Mouse (Mus musculus): Measurements from ENCODE around the gene Tmem191c. TPM values are rescaled to one million over a fixed set of nuclear protein-coding genes. Genes with fewer than 3 reads are reported as not detected.
A peak's percentile ranks its signal among the peaks of the same experiment; 100 is the strongest.

Gene Tmem191c
- polyA plus RNA-seq, 1 experiment from 2014 or later = 7.7 TPM

DNA sequence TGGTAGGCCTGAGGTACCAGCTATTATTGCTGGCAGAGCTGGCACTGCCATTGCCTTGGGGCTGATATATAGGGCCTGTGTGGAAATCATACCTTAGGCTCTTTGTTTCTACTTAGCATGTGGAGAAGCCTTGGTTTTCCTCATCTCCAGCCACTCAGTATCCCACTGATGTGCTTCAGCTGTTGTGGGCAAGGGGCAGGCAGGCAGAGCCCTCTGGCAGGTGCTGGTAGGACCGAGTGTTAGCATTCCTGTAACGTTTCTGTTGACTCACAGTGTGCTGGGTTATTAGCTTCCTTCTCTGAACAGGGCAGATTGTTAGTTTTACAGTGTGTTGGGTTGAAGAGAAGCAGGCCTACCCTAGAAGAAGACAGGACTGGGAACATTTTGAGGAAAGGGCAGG, 20.6 kb upstream of the Tmem191c start:
- H3K9me3 ChIP-seq (ENCODE audit: control insufficient read depth, low read length) = no peaks in the 10 kb centered on the region
- H3K4me2 ChIP-seq = no peak overlapping the region
- H3K27ac ChIP-seq (ENCODE audit: low read depth, low read length) = no peak overlapping the region
- no peak overlapping the region for H3K9ac ChIP-seq (ENCODE audit: low read depth, low read length)
- peaks cover 27% of the 10 kb centered on the region for H3K36me3 ChIP-seq (ENCODE audit: control insufficient read depth, insufficient read depth, low read length)
- no peaks in the 10 kb centered on the region for H3K27me3 ChIP-seq (replicated peaks; ENCODE audit: control insufficient read depth, insufficient read depth, low read length)
- no peak overlapping the region for H3K4me3 ChIP-seq (ENCODE audit: low read depth, low read length)
- peaks cover 38% of the 10 kb centered on the region for H3K4me1 ChIP-seq (replicated peaks; ENCODE audit: control insufficient read depth, insufficient read depth, low read length)
- DNase-seq (ENCODE audit: low spot score) (no peak), ATAC-seq (replicated peaks; ENCODE audit: low FRiP score) (no peak)
- 69% methylated on average over 2 of the region's 2 CpGs for WGBS

DNA sequence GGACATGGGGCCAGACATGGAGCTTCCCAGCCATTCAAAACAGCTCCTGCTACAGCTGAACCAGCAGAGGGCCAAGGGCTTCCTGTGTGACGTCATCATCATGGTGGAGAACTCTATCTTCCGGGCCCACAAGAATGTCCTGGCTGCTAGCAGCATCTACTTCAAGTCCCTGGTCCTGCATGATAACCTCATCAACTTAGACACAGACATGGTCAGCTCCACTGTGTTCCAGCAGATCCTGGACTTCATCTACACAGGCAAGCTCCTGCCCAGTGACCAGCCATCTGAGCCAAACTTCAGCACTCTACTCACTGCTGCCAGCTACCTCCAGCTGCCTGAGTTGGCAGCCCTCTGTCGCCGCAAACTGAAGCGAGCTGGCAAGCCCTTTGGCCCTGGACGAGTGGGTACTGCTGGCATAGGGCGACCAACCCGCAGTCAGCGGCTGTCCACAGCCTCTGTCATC, 18.5 kb upstream of the Tmem191c start:
- Histone ChIP-seq H3K4me2 (no peak overlapping the region), H3K9me3 (ENCODE audit: control insufficient read depth, low read length) (no peaks in the 10 kb centered on the region), H3K36me3 (ENCODE audit: control insufficient read depth, insufficient read depth, low read length) (peaks cover 27% of the 10 kb centered on the region), H3K9ac (ENCODE audit: low read depth, low read length) (no peak overlapping the region), H3K27me3 (replicated peaks; ENCODE audit: control insufficient read depth, insufficient read depth, low read length) (no peaks in the 10 kb centered on the region), H3K4me3 (ENCODE audit: low read depth, low read length) (no peak overlapping the region), H3K27ac (ENCODE audit: low read depth, low read length) (no peak overlapping the region), H3K4me1 (replicated peaks; ENCODE audit: control insufficient read depth, insufficient read depth, low read length) (peaks cover 22% of the 10 kb centered on the region)
- WGBS = 83% methylated on average over 9 of the region's 9 CpGs
- DNase-seq (ENCODE audit: low spot score) (no peak), ATAC-seq (replicated peaks; ENCODE audit: low FRiP score) (no peak)

DNA sequence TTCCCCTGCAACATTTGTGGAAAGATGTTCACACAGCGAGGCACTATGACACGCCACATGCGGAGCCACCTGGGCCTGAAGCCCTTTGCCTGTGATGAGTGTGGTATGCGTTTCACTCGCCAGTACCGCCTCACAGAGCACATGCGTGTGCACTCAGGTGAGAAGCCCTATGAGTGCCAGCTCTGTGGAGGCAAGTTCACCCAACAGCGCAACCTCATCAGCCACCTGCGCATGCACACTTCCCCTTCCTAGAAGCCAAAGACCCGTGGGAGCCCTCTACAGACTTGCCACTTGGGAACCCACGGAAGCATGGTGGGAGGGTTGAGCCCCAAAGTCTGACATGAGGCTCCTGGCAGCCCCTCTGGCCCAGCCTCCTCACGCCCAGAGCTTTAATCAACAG, 17.0 kb upstream of the Tmem191c start:
- Histone ChIP-seq H3K27ac (ENCODE audit: low read depth, low read length) (no peak overlapping the region), H3K4me1 (replicated peaks; ENCODE audit: control insufficient read depth, insufficient read depth, low read length) (peaks cover 7% of the 10 kb centered on the region), H3K36me3 (ENCODE audit: control insufficient read depth, insufficient read depth, low read length) (peaks cover 27% of the 10 kb centered on the region), H3K4me2 (no peak overlapping the region), H3K9ac (ENCODE audit: low read depth, low read length) (no peak overlapping the region), H3K4me3 (ENCODE audit: low read depth, low read length) (no peak overlapping the region), H3K27me3 (replicated peaks; ENCODE audit: control insufficient read depth, insufficient read depth, low read length) (no peaks in the 10 kb centered on the region), H3K9me3 (ENCODE audit: control insufficient read depth, low read length) (no peaks in the 10 kb centered on the region)
- DNase-seq (ENCODE audit: low spot score) (no peak), ATAC-seq (replicated peaks; ENCODE audit: low FRiP score) (no peak)
- WGBS = 94% methylated on average over 12 of the region's 12 CpGs

DNA sequence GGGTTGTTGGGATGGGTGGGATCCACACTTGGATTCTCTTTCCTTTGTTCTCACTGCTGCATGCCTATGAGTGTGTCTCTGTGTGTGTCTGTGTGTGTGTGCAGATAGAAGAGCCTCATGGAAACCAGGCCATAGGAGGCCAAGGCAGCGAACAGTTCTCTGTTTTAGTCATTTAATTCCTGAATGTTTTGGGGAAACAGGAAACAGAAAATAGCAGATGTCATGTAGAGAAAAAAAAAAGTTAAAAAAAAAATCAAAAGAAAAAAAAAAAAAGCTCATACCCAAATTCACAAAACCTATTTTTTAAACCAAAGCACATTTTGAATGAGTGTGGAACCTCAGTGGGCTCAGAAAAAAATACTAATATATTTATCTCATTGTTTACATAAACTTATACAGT, 14.5 kb upstream of the Tmem191c start:
- Histone ChIP-seq H3K4me2 (no peak overlapping the region), H3K9me3 (ENCODE audit: control insufficient read depth, low read length) (no peaks in the 10 kb centered on the region), H3K9ac (ENCODE audit: low read depth, low read length) (no peak overlapping the region), H3K4me1 (replicated peaks; ENCODE audit: control insufficient read depth, insufficient read depth, low read length) (0 out of 2 replicates have a peak, but pooled peaks cover 3% of the 10 kb centered on the region), H3K27ac (ENCODE audit: low read depth, low read length) (no peak overlapping the region), H3K27me3 (replicated peaks; ENCODE audit: control insufficient read depth, insufficient read depth, low read length) (no peaks in the 10 kb centered on the region), H3K4me3 (ENCODE audit: low read depth, low read length) (no peak overlapping the region), H3K36me3 (ENCODE audit: control insufficient read depth, insufficient read depth, low read length) (peaks cover 27% of the 10 kb centered on the region)
- ATAC-seq (replicated peaks; ENCODE audit: low FRiP score) (no peak), DNase-seq (ENCODE audit: low spot score) (no peak)
- 89% methylated on average over 1 of the region's 1 CpGs for WGBS

DNA sequence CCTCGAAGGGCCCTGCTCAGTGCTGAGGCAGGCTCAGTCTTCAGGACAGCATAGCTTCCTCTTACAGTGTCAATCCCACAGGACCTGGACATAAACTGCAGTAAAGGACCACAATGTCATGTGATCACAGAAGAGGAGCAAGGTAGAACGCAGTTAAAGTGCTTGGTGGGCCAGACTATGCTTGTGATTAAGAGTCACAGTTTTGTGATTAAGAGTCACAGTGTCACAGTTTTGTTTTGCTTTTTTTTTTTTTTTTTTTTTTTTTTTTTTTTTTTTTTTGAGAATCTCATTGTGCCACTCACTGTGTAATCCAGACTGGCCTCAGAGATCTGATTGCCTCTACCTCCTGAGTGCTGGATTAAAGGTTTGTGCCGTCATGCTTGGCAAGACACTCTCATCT, 9.8 kb upstream of the Tmem191c start:
- no peak for ATAC-seq (replicated peaks; ENCODE audit: low FRiP score)
- H3K36me3 ChIP-seq (ENCODE audit: control insufficient read depth, insufficient read depth, low read length) = no peaks in the 10 kb centered on the region
- peaks cover 10% of the 10 kb centered on the region; the same call in 1 of the 2 replicates for H3K4me1 ChIP-seq (replicated peaks; ENCODE audit: control insufficient read depth, insufficient read depth, low read length)
- H3K27ac ChIP-seq (ENCODE audit: low read depth, low read length) = no peak overlapping the region
- DNase-seq (ENCODE audit: low spot score) = no peak
- no peak overlapping the region for H3K4me2 ChIP-seq
- H3K4me3 ChIP-seq (ENCODE audit: low read depth, low read length) = no peak overlapping the region
- no peaks in the 10 kb centered on the region; the same call in 1 of the 2 replicates for H3K9me3 ChIP-seq (ENCODE audit: control insufficient read depth, low read length)
- 81% methylated on average over 3 of the region's 3 CpGs for WGBS
- H3K9ac ChIP-seq (ENCODE audit: low read depth, low read length) = no peak overlapping the region
- H3K27me3 ChIP-seq (replicated peaks; ENCODE audit: control insufficient read depth, insufficient read depth, low read length) = no peaks in the 10 kb centered on the region

DNA sequence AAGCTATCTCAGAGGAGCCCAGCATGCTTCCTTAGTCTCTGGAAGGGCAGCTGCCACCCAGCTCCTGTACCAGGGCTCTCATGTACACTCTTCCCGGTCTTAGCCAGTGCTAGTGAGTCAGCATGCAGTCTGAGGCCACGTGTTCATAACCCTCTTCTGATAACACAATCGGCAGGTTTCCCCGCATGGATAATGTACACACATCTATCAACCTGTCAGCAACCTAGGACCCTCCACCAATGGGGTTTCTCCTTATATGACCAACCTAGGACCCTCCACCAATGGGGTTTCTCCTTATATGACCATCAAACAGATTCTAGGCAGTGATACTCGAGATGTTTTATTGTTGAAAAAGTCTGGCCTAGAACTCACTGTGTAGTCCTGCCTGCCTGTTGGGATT, 7.9 kb upstream of the Tmem191c start:
- H3K36me3 ChIP-seq (ENCODE audit: control insufficient read depth, insufficient read depth, low read length) = no peaks in the 10 kb centered on the region
- H3K4me3 ChIP-seq (ENCODE audit: low read depth, low read length) = no peak overlapping the region
- no peaks in the 10 kb centered on the region; the same call in 1 of the 2 replicates for H3K9me3 ChIP-seq (ENCODE audit: control insufficient read depth, low read length)
- no peak overlapping the region for H3K27ac ChIP-seq (ENCODE audit: low read depth, low read length)
- no peaks in the 10 kb centered on the region for H3K27me3 ChIP-seq (replicated peaks; ENCODE audit: control insufficient read depth, insufficient read depth, low read length)
- H3K4me2 ChIP-seq = no peak overlapping the region
- WGBS = 41% methylated on average over 5 of the region's 5 CpGs
- DNase-seq (ENCODE audit: low spot score) (no peak), ATAC-seq (replicated peaks; ENCODE audit: low FRiP score) (peak; percentile 69)
- H3K4me1 ChIP-seq (replicated peaks; ENCODE audit: control insufficient read depth, insufficient read depth, low read length) = peaks cover 10% of the 10 kb centered on the region; the same call in 1 of the 2 replicates
- no peak overlapping the region for H3K9ac ChIP-seq (ENCODE audit: low read depth, low read length)

DNA sequence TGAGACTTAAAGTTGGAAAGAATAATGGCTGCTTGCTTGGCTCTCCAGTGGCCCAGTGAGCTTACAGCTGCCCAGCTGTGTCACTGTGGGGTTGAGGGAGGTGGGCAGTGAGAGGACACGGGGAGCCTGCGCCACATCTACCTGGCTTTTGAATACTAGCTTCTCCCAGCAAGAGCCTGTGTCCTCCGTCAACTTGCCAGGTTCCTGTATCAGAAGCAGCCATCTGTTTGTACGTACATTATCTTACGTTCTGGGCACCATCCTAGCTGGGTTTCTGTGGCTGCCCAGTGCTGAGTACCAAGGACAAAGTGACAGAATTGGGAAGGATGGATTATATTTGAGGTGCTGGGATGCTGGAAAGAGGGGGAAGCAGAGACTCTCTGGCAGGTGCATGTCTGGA, 6.0 kb upstream of the Tmem191c start:
- no peaks in the 10 kb centered on the region for H3K27me3 ChIP-seq (replicated peaks; ENCODE audit: control insufficient read depth, insufficient read depth, low read length)
- no peaks in the 10 kb centered on the region for H3K36me3 ChIP-seq (ENCODE audit: control insufficient read depth, insufficient read depth, low read length)
- H3K9me3 ChIP-seq (ENCODE audit: control insufficient read depth, low read length) = no peaks in the 10 kb centered on the region; the same call in 1 of the 2 replicates
- 69% methylated on average over 5 of the region's 5 CpGs for WGBS
- DNase-seq (ENCODE audit: low spot score) = no peak
- no peak; the same call in 1 of the 2 replicates for ATAC-seq (replicated peaks; ENCODE audit: low FRiP score)
- no peak overlapping the region for H3K4me2 ChIP-seq
- no peak overlapping the region for H3K9ac ChIP-seq (ENCODE audit: low read depth, low read length)
- H3K4me3 ChIP-seq (ENCODE audit: low read depth, low read length) = no peak overlapping the region
- H3K27ac ChIP-seq (ENCODE audit: low read depth, low read length) = no peak overlapping the region
- peaks cover 10% of the 10 kb centered on the region; the same call in 1 of the 2 replicates for H3K4me1 ChIP-seq (replicated peaks; ENCODE audit: control insufficient read depth, insufficient read depth, low read length)

DNA sequence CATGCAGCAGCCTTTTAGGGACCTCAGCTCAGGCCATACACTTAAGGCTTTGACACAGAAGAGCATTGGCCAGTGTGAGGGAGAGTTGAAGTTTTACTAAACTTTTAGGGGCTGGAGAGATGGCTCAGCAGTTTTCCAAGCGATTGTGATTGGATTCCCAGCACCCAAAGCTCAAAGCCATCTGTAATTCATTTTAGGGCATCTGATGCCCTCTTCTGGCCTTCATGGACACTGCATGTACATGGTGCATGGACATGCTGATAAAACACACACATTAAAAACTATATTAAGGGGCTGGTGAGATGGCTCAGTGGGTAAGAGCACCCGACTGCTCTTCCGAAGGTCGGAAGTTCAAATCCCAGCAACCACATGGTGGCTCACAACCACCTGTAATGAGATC, 4.8 kb upstream of the Tmem191c start:
- Histone ChIP-seq H3K4me3 (ENCODE audit: low read depth, low read length) (no peak overlapping the region), H3K4me1 (replicated peaks; ENCODE audit: control insufficient read depth, insufficient read depth, low read length) (peaks cover 10% of the 10 kb centered on the region; the same call in 1 of the 2 replicates), H3K9ac (ENCODE audit: low read depth, low read length) (no peak overlapping the region), H3K27ac (ENCODE audit: low read depth, low read length) (no peak overlapping the region), H3K27me3 (replicated peaks; ENCODE audit: control insufficient read depth, insufficient read depth, low read length) (no peaks in the 10 kb centered on the region), H3K9me3 (ENCODE audit: control insufficient read depth, low read length) (no peaks in the 10 kb centered on the region; the same call in 1 of the 2 replicates), H3K36me3 (ENCODE audit: control insufficient read depth, insufficient read depth, low read length) (no peaks in the 10 kb centered on the region), H3K4me2 (no peak overlapping the region)
- no peak for DNase-seq (ENCODE audit: low spot score)
- WGBS = 57% methylated on average over 4 of the region's 4 CpGs
- ATAC-seq (replicated peaks; ENCODE audit: low FRiP score) = no peak

DNA sequence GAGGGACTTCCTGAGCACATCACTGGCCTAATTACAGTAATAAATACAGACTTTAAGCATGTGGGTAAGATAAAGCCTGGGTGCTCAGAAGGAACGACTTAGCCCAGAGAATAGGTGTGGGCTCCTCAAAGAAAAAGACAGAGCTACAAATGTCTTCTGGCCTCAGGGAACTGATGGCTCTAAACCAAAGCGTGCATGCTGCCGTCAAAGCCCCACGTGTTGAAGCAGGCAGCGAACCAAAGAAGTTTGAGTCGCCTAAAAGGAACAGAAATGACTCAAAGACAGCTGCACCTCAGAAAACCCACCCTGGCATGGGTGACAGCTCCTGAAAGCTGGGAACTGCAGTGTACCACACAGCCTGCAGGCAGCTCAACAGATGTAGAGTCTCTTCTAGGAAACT, 4.0 kb upstream of the Tmem191c start:
- Histone ChIP-seq H3K36me3 (ENCODE audit: control insufficient read depth, insufficient read depth, low read length) (no peaks in the 10 kb centered on the region), H3K27ac (ENCODE audit: low read depth, low read length) (no peak overlapping the region), H3K4me3 (ENCODE audit: low read depth, low read length) (no peak overlapping the region), H3K9me3 (ENCODE audit: control insufficient read depth, low read length) (no peaks in the 10 kb centered on the region; the same call in 1 of the 2 replicates), H3K4me1 (replicated peaks; ENCODE audit: control insufficient read depth, insufficient read depth, low read length) (peaks cover 12% of the 10 kb centered on the region), H3K9ac (ENCODE audit: low read depth, low read length) (no peak overlapping the region), H3K4me2 (no peak overlapping the region), H3K27me3 (replicated peaks; ENCODE audit: control insufficient read depth, insufficient read depth, low read length) (no peaks in the 10 kb centered on the region)
- WGBS = 79% methylated on average over 6 of the region's 6 CpGs
- no peak for DNase-seq (ENCODE audit: low spot score)
- no peak for ATAC-seq (replicated peaks; ENCODE audit: low FRiP score)

Data from liver, embryonic 11.5 days (tissue).